Mouse (Mus musculus) kidney, postnatal 10 days (tissue): ENCODE measurements around the gene Ldah.
"Not testable (repeated sequence)": the region's sequence is repeated elsewhere in the genome, so short reads cannot be mapped to it uniquely, and the experiment has no call there.

ENCODE experiments used
- DNase-seq: peaks from one replicate; pipeline ENCODE4 v3.0.0; 2021; ENCODE audit warnings: mixed read lengths

The Ldah gene

DNA sequence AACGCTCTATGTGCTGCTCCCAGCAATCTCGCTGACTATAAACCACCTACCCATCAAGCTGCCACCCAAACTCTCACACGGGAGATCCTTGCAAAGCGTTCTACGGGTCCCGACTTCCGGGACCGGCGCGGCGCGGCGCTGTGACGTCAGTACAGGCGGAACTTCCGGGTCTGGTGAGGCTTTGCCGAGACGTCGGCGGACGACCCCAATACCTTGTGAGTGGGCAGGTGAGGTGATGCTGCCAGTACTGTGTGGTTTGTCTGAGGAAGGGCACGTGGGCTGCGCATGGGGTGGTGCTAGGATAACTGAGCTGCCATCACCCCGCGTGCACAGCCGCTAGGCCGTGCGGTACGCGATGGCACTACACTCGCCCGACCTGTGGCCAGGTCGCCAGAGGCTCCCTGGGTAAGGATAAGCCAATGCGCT lies at the start of gene Ldah:
TSS of gene Ldah (plus strand) at position 130 of the 426 bp plus-strand sequence.
- DNase-seq: peak; percentile 93

DNA sequence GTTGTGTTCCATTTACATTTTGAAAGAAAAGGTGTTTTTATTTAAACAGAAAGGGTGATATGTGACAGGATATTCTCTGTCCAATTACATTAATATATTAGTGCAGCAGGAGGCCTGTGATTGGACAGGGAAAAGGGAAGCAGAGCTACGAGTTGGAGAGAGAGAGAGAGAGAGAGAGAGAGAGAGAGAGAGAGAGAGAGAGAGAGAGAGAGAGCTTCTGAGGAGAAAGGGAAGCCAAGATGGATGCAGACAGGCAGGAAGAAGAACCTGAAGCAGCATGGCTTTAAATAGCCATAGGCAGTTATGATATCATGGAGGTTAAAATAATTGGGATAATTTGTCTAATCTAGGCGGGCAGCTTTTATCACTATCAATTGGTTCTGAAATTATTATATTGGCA lies 40.2 kb upstream of the Ldah start:
- DNase-seq: no peak

DNA sequence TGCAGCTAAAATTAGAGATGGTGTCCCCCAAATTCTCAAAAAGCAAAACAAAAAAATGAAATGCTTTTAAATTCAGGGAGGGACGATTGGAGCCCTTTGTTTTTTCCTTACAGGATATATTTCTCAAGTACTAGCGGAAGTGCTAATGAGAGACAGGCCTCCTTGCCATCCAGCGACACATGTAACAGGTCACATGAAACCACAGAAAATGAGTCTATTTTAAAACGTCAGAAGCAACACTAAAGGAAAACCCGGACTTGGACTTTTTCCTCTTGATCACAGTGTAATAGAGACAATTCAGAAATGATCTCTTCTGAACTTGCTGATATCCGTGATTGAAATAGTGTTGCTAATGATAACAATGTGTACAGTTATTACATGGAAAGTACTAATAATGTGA lies 27.0 kb upstream of the Ldah start:
- no peak for DNase-seq

DNA sequence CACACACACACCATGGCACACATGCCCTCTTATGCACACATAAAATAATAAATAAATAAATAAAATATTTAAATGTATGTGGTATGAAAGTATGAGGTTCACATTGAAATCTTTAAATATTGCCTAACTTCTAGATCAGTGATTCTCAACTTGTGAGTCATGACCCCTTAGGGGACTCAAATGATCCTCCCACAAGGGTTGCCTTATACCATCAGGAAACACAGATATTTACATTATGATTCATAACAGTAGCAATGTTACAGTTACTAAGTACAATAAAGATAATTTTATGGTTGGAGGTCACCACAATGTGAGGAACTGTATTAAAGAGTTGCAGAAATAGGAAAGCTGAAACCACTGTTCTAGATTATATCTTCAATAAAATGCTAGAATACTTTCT lies 26.2 kb upstream of the Ldah start:
- DNase-seq: no peak

DNA sequence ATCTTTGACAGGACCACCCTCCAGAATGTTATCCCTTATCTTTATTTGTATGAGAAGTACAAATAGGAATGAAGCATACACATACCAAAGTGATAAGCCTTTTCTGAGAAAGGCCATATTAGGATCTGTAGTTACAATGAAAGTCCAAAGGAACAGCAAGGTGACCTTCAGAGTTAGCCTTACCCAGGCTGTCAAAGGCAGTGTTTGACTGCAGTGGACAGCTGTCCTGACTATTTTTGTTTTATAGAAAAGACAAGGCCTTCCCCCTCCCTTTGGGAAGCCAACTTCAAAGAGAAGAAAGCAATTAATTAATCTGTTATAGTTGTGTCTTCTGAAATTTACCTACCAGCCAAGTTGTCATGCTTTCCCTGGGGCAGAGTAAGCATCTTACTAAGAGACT lies 23.4 kb upstream of the Ldah start:
- DNase-seq: no peak

DNA sequence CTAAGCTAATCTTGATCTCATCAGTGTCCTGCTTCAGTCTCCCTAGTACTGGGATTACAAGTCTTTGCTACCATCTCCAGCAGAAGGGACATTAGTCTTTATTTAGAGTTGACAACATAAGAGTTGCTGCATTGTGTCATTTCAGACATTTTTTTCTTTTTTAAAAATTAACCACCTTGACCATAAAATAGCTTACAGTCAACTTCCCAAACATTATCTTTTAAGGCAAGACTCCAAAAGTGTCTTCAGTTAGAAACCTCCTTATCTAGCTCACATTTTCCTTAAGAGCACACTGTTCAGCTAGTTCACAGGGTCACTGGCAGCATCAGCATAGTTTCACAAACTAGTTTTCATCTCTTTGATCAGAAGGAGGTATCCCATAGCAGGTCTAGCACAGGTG lies 19.7 kb upstream of the Ldah start:
- DNase-seq: no peak

DNA sequence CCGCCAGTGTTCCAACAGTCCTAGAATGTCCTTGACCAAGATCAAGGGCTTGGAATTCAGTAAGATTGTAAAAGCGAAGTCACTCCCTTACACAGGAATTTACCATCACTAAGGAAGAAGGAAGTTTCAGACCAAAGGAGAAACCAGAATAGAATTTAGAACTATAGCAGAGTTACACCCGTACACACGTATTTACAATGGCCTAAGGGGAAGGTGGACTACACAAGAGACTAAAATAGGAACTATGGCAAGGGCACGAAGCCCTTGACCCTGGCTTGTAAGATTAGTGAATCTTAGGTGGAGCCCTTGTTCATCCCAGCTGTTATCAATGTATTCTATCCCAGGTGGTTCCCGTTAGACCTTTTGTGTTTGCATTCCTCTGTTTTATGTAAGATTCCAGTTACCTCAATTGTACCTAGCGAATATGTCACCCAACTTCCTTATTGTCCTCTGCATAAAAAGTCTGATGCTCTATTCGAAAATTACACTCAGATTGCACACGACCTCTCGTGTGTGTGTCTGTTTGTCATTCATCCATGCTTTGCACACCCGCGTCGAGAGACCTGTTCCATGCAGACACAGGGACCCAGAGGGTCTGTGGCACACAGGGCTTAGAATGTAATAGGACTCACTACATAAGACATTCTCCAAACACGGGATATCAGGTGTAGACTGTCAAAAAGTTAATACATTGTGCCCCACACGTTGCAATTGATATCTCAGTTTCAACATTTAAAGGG lies 18.9 kb upstream of the Ldah start:
- DNase-seq: not testable (repeated sequence)

DNA sequence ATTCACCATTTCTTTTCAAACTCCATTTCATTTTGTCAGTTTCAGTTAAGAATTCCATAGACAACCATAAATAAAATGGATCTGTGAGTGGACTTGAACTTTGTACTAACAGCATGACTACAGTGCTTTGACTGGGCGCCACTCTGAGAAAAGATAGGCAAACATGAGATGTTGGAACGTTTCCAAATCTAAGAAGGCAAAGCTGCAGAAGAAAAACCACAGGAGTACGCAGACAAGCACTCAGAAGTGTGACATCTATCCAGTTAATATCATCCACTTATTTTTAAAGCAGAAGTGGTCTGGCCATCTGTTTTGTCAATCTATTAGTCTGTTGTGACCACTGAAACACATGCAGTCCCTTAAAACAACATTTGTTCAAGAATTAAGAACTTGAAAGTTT lies 18.2 kb upstream of the Ldah start:
- DNase-seq: no peak

DNA sequence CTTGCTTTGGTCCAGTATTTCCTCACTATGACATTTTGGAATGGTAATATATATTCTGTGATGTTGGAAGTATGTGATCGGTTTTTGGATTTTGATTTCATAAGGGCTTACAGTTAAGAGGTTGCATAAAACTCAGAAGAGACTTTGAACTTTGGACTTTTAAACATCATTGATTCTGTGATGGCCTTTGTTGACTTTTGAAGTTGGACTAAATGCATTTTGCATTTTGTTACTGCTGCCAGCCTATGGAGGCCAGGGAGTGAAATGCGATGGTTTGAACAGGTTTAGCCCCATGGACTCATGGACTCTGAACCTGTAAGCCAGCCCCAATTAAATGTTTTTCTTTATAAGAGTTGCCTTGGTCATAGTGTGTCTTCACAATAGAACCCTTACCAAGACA lies 2.2 kb upstream of the Ldah start:
- DNase-seq: no peak

DNA sequence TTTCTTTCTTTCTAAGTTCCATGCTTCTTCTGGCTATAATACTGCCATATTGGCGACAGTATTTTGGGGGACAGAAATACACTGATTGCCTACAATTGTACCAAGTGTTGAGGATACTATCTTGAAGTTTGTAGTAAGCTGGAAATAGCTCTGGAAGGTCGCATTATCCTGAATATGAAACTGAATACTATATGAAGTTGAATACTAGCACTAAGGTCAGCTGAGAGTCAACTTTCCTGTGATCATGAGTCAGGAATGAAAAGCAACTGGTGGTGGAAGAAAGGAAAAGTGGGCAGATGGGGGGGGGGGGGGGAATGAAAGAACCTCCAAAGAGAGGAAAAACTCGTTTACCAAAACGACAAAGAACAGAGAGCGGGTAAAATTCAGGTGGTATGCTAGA lies 329 bp upstream of the Ldah start:
- no peak for DNase-seq

DNA sequence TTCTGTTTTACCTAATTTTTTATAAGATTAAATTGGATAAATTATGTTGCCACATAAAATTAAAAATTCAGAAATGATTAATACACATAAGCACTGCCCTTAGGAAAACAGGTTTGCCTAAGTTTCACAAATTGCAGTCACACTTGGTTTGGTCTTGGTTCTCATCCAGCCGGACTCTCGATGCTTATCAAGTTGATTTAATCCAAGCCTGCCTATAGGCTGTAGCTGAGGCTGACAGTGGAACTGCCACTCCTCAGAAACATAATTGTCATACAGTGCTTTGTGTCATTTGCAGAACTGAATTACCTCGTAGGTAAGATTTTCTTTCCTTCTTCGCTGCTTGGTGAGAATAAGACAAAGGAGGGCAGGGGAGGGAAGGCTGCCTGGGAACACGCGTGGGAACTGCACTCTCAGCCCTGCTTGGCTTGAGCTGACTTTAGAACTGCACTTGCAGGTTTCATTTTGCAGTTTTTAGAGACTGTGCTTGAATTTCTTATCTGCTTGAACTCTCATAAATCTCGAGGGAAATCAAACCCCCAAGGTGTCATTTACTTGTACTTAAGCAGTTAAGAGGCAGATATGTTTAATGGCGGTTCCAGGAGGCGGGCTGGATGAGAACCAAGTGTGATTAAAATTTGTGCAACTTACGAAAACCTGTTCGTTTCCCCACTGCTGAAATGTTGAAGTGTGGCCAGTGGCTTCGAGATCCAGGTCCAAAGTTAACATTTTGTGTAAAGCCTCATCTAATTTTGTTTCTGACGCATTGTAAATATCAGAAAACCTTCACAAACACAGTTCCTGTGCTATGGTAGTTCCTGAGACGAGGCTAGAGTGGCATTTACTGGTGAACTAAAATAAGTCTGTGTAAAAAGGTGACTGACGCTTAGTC lies 8.7 kb downstream of the Ldah start:
- peak; percentile 15 for DNase-seq

DNA sequence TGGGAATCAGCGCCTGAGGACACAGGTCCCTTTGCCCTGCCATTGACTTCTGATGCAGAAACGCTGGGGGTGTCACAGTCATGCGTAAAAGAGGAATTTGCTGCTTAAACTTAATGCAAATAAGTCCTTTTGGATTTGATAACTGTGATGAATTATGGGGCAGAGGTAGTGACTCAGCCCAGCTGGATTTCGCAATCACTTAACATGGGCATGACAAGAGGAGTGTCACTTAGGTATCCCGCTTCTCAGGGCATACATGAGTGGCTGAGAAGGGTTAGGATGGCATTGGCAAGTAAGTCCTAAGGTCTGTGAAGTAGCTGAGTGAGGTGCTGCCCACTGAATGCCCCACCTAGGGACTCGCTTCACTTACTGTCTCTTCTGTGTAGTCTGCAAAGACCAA lies 15.1 kb downstream of the Ldah start:
- DNase-seq: no peak

DNA sequence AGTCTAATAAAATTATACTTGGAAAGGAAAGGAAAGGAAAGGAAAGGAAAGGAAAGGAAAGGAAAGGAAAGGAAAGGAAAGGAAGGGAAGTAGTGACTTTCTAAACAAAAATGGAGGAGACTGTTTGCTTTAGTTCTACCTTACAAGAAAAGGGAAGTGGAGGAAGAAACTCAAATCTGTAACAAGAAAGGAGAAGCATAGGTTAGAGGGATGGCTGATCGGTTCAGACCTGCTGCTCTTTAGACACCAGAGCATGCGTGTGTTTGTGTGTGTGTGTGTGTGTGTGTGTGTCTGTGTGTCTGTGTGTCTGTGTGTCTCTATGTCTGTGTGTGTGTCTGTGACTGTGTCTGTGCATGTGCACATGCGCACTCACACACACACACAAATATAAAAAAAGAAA lies 23.2 kb downstream of the Ldah start:
- DNase-seq: no peak

DNA sequence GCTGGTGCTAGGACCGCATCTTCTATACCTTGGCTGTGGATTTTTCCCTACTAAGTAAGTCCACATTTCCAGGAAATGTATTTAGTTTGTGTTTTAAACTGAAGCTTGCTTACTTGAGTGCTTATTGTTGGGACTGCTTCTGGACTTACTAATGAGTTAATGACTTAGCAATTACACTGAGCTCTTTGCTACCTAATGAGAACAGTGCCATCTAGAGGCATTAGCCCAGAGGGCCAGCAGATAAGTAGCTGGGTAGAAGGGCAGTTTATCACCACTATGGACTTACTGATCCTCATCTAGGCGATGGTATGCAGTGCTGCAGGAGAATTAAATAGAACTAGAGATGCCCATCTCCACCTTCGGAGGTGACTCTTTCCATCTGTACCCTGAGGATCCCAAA lies 24.8 kb downstream of the Ldah start:
- DNase-seq: peak; percentile 48

DNA sequence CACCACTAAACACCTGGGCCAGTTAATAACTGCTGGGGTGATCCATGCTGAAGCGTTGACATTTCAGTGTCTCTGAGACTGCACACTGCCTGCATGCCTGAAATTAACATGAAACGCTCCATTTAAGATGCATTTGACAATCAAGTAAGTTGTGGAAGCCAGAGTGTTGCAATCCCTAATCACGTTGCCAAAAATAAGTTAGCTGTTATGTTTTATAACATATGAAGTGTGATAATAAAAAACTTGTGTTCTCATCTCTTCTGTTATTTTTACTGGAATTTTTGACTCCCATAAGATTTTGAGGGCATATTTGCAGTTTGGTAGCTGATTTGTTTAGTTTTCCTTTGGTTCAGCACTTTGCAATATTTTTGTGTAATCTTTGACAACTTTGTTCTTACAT lies 34.3 kb downstream of the Ldah start:
- no peak for DNase-seq

DNA sequence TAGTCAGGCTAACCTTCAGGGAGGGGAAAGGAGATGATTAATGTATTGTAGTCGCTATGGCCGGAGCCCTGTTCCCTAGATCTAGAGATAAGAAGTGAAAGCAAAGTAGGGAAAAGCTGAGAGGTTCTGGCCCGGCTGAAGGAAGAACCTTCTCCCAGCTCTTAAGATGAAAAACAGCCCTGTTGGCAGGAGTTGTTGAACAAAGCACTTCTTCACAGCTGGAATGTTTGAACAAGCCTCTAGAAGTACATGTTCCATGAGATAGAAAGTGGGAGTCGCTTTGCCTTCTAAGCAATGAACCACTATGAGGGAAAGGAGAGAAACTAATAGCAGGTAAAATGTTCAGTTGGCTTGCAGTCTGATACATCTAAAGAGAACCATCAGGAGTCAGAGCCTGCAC lies 36.8 kb downstream of the Ldah start:
- DNase-seq: no peak

DNA sequence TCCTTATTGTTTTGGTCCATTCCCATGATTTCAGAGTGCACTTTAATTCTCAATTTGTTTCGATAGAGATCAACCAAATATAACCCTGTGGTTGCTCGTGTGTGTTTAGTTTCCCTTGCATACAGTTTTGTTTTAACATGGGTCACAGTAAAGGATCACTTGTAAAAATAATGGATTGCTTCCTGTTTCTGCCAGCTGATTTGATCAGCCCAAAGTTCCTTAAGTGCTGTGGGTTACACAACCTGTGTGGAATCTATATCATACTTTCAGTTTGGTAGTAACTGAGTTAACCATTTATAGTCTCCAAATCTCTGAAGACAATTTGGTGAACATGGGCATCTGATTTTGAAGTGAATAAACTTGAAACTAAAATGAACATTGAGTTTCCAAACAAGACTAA lies 52.4 kb downstream of the Ldah start:
- no peak for DNase-seq

DNA sequence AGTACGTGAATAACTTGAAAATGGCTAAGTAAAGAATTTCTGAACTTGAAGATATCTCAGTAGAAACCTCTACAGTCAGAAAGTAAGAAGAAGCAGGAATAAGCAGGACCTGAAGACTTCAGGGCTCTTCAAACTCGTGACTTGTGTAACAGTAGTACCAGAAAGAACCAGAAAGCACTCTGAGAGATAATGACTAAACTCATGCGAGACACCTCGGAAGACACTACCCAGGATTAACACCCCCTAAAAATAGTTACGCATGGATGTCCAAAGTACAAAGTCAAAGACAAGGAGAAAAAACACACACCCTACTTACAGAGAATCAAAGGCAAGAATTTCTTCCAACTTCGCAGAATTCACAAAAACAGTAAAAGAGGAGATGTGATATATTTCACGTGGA lies 58.4 kb downstream of the Ldah start:
- no peak for DNase-seq

DNA sequence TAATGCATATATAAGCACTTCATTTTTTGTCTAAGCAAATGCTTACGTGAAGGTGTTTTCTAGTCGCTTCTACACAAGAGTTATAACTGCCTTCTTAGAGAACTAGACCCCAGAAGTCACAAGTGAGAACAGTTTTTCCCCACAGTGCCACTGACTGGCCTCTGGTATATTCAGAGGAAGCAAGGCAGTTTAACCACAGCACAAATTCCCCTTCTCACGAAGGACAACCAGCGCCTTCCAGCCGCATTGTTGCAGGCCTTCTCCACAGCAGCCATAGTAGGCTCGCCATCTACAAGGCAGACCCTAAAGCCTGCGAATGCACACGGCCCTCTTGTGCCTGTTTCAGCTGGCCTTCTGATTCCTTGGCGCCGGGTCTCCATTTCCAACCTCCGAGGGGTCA lies 61.7 kb downstream of the Ldah start:
- DNase-seq: no peak

DNA sequence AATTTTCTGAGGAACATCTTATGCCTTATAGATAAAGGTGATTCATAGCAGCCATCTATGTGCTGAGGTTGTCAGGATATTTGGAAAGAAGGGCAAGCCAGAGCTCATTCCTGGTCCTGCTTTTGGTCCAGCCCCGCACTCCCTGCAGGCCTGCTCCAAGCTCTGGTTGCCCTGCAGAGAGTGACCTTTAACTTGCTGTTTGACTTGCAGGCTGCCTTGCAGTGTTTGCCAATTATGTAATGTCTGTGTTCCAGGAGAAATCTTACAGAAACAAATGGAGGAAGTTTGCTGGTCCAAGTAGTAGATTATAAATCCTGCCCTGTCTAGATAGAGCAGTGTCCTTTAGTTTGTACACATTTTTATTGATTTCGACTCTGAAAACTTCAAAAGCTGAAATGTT lies 63.5 kb downstream of the Ldah start:
- DNase-seq: peak; percentile 24

DNA sequence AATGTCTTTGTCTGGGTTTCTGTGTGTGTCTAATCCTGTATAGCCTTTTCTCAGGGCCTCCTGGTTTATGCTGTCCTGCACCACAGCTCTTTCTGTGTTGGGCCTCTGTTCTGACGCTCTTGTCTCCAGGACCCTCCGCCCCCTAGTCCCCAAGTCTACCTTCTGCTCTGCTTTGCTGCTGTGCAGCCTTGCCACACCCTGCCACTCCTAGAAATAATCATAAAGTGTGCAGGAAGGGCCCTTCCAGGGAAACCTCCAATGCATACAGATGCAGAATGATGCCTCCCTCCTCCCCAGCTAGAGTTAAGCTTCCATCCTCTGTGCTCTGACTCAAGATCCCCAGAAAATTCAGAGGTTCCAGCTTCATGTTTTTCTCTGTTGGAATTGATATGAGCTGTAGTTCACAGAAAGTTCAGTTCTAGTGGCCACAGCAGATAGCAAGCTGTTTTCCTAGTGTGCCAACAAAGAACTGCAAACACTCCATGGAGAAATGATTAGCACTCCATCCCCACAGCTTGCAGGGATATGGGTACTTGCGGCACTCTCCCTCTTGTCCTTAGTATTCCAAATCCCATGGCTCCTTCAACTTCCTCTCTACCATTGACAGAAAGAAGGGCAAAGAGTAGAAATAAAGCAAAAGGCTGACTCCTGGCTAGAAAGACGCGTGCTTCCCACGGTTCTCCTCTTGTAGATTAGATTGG lies 65.7 kb downstream of the Ldah start:
- DNase-seq: no peak

DNA sequence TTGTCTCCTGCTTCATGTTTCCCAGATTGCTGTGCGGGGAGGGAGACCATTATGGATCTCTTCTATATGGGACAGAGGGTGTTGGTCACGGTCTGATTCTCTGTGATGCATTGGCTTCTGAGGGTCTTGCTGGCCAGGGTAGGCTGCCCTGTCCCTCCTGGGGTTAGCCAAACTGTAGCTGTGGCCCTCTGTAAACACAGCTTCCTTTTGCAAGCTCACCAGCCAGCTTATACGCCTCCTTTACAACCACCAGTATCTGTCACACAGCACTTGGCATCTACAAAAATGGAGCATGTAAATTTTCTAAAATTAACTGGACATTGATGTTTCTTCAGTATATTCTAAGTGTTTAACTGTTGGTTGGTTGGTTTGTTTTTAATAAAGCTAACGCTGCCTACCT lies 67.5 kb downstream of the Ldah start:
- DNase-seq: no peak

DNA sequence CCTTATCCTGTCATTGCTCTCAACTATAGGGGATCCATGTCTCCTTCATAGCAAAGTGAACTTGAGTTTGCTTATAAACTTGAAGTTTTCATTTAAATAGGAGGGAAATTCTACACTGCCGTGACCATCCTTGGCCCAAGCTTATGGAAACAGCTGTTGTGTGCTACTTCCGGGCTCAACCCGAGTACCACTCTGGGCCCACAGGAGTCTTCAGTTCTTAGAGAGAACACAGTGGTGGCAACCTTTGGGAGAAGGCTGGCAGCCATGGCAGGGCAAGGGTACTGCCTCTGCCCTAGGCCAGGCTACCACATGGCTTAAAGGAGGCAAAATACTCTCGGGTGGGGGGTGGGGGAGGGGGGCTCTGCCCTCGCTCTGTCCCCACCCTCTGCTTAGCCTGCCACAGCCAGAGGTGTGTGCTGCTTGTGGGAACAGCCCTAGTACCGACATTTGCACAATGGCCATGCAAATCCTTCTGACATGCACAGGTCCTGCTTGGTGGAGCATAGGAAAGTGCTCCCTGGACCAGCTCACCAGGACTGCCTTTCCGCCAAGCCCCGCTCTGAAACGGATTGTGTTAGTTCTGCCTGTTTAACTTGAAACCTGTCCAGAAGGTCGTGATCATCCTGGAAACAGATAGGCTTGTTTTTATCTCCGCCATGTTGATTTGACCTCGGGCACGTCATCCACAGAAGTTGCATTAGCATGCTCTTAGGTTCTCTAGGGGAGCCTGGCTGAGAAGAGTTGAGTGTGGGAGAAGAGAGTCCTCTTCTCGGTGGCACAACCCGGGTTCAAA lies 73.5 kb downstream of the Ldah start:
- no peak for DNase-seq
